Mouse (Mus musculus) MEL (cell line): Measurements from ENCODE around the gene Olfr822. TPM values are rescaled to one million over a fixed set of nuclear protein-coding genes. Genes with fewer than 3 reads are reported as not detected.

Experiments
- DNase-seq: peaks from one replicate; pipeline ENCODE4 v3.0.0; 2011; ENCODE audit warnings: low read depth, low spot score
- H3K27ac ChIP-seq: 2 replicates; pipeline ENCODE4 v1.5.1; 2012; ENCODE audit warnings: low read depth, mild to moderate bottlenecking, control low read depth, low read length, moderate library complexity; ENCODE audit not compliant: control insufficient read depth
- H3K27me3 ChIP-seq, 2 experiments: fragments of 150-350 bp in 1 of 2; sonication (generic) in 1 of 2; 2 replicates each; pipeline ENCODE4 v1.6.1; 2012; ENCODE audit warnings: low read length in 2 of 2, mild to moderate bottlenecking in 2 of 2, improper control_type of control experiment in 1 of 2, moderate library complexity in 1 of 2; ENCODE audit not compliant: insufficient read depth in 2 of 2, control insufficient read depth in 1 of 2
- H3K36me3 ChIP-seq, 2 experiments: 2 replicates each; pipeline ENCODE4 v1.6.1; 2012 to 2014; ENCODE audit warnings: low read length in 2 of 2, improper control_type of control experiment in 1 of 2, inconsistent platforms in 1 of 2, mild to moderate bottlenecking in 1 of 2; ENCODE audit not compliant: insufficient read depth in 2 of 2, control insufficient read depth in 1 of 2
- H3K4me1 ChIP-seq, 2 experiments: fragments of 150-350 bp in 1 of 2; sonication (generic) in 1 of 2; 2 replicates each; pipeline ENCODE4 v1.6.1; 2012; ENCODE audit warnings: low read length in 2 of 2, improper control_type of control experiment in 1 of 2, mild to moderate bottlenecking in 1 of 2; ENCODE audit not compliant: insufficient read depth in 2 of 2, control insufficient read depth in 1 of 2
- H3K4me3 ChIP-seq, 2 experiments: fragments of 150-350 bp in 1 of 2; sonication (generic) in 1 of 2; 2 replicates each; pipeline ENCODE4 v1.5.1; 2012; ENCODE audit warnings: low read depth in 2 of 2, low read length in 2 of 2, mild to moderate bottlenecking in 2 of 2, moderate library complexity in 2 of 2, control low read depth in 1 of 2, improper control_type of control experiment in 1 of 2; ENCODE audit not compliant: control insufficient read depth in 1 of 2, insufficient read depth in 1 of 2
- H3K79me2 ChIP-seq: 2 replicates; pipeline ENCODE4 v1.6.1; 2012; ENCODE audit warnings: mild to moderate bottlenecking, low read length, moderate library complexity; ENCODE audit not compliant: control insufficient read depth, poor library complexity, insufficient read depth
- H3K9ac ChIP-seq: 2 replicates; pipeline ENCODE4 v1.6.1; 2012; ENCODE audit warnings: low read depth, mild to moderate bottlenecking, control low read depth, low read length, moderate library complexity; ENCODE audit not compliant: control insufficient read depth, poor library complexity, severe bottlenecking
- H3K9me3 ChIP-seq: fragments of 150-350 bp; sonication (generic); replicated peaks from 2 replicates; pipeline ENCODE4 v1.6.1; 2012; ENCODE audit warnings: mild to moderate bottlenecking, low read length, improper control_type of control experiment, moderate library complexity; ENCODE audit not compliant: insufficient read depth
- BHLHE40 ChIP-seq: IDR thresholded peaks from 2 replicates; pipeline ENCODE4 v1.6.1; 2012; ENCODE audit warnings: low read depth, mild to moderate bottlenecking, inconsistent platforms, low read length, improper control_type of control experiment, borderline replicate concordance
- CHD1 ChIP-seq: IDR thresholded peaks from 2 replicates; pipeline ENCODE4 v1.6.1; 2012; ENCODE audit warnings: low read depth, mild to moderate bottlenecking, inconsistent platforms, low read length, improper control_type of control experiment
- CHD2 ChIP-seq: IDR thresholded peaks from 2 replicates; pipeline ENCODE4 v1.6.1; 2011; ENCODE audit warnings: low read length, improper control_type of control experiment
- CTCF ChIP-seq, 3 experiments: IDR thresholded peaks in 2 of 3; conservative IDR thresholded peaks in 1 of 3; 2 replicates each; pipeline ENCODE4 v1.5.1; 2011 to 2012; ENCODE audit warnings: low read length in 3 of 3, low read depth in 2 of 3, mild to moderate bottlenecking in 2 of 3, improper control_type of control experiment in 1 of 3, inconsistent platforms in 1 of 3, mixed read lengths in 1 of 3, moderate library complexity in 1 of 3; ENCODE audit not compliant: control insufficient read depth in 1 of 3, insufficient read depth in 1 of 3, poor library complexity in 1 of 3, severe bottlenecking in 1 of 3
- ETS1 ChIP-seq: IDR thresholded peaks from 2 replicates; pipeline ENCODE4 v1.6.1; 2012; ENCODE audit warnings: low read depth, mild to moderate bottlenecking, inconsistent platforms, low read length, improper control_type of control experiment, moderate library complexity
- GABPA ChIP-seq: IDR thresholded peaks from 2 replicates; pipeline ENCODE4 v1.6.1; 2012; ENCODE audit warnings: low read depth, mild to moderate bottlenecking, inconsistent platforms, low read length, improper control_type of control experiment, moderate library complexity
- HCFC1 ChIP-seq: IDR thresholded peaks from 2 replicates; pipeline ENCODE4 v1.6.1; 2012; ENCODE audit warnings: low read depth, mild to moderate bottlenecking, inconsistent platforms, low read length, improper control_type of control experiment, moderate library complexity
- JUND ChIP-seq: IDR thresholded peaks from 2 replicates; pipeline ENCODE4 v1.6.1; 2011; ENCODE audit warnings: low read depth, mild to moderate bottlenecking, improper control_type of control experiment, low read length
- KAT2A ChIP-seq: conservative IDR thresholded peaks from 2 replicates; pipeline ENCODE4 v1.6.1; 2012; ENCODE audit warnings: low read depth, low read length, improper control_type of control experiment, inconsistent platforms
- MAX ChIP-seq: IDR thresholded peaks from 2 replicates; pipeline ENCODE4 v1.6.1; 2011; ENCODE audit warnings: low read length, improper control_type of control experiment
- MXI1 ChIP-seq: IDR thresholded peaks from 2 replicates; pipeline ENCODE4 v1.6.1; 2011; ENCODE audit warnings: mild to moderate bottlenecking, low read depth, low read length, improper control_type of control experiment
- MYB ChIP-seq: IDR thresholded peaks from 2 replicates; pipeline ENCODE4 v1.6.1; 2011; ENCODE audit warnings: mild to moderate bottlenecking, low read depth, low read length, improper control_type of control experiment
- NRF1 ChIP-seq: IDR thresholded peaks from 2 replicates; pipeline ENCODE4 v1.6.1; 2014; ENCODE audit warnings: low read depth, mild to moderate bottlenecking, inconsistent platforms, low read length, improper control_type of control experiment, moderate library complexity; ENCODE audit not compliant: poor library complexity, insufficient read depth, severe bottlenecking
- POLR2A ChIP-seq, 2 experiments: IDR thresholded peaks; 2 replicates each; pipeline ENCODE4 v1.6.1; 2011 to 2012; ENCODE audit warnings: low read length in 2 of 2, mild to moderate bottlenecking in 2 of 2, control low read depth in 1 of 2, improper control_type of control experiment in 1 of 2, low read depth in 1 of 2, moderate library complexity in 1 of 2; ENCODE audit not compliant: control insufficient read depth in 1 of 2, insufficient read depth in 1 of 2, poor library complexity in 1 of 2
- POLR2AphosphoS5 ChIP-seq: IDR thresholded peaks from 2 replicates; pipeline ENCODE4 v1.6.1; 2012; ENCODE audit warnings: low read depth, borderline replicate concordance, mild to moderate bottlenecking, inconsistent platforms, low read length, moderate library complexity, mixed read lengths
- RAD21 ChIP-seq: IDR thresholded peaks from 2 replicates; pipeline ENCODE4 v1.6.1; 2011; ENCODE audit warnings: mild to moderate bottlenecking, low read depth, low read length, improper control_type of control experiment
- SIN3A ChIP-seq: IDR thresholded peaks from 2 replicates; pipeline ENCODE4 v1.6.1; 2012; ENCODE audit warnings: low read length, improper control_type of control experiment, inconsistent platforms
- SMC3 ChIP-seq: IDR thresholded peaks from 2 replicates; pipeline ENCODE4 v1.6.1; 2011; ENCODE audit warnings: low read depth, low read length, improper control_type of control experiment
- TAL1 ChIP-seq: IDR thresholded peaks from 2 replicates; pipeline ENCODE4 v1.6.1; 2012; ENCODE audit warnings: mild to moderate bottlenecking, inconsistent platforms, low read length, moderate library complexity, mixed read lengths
- TBP ChIP-seq: IDR thresholded peaks from 2 replicates; pipeline ENCODE4 v1.8.0; 2011; ENCODE audit warnings: low read depth, low read length, improper control_type of control experiment
- TCF12 ChIP-seq: IDR thresholded peaks from 2 replicates; pipeline ENCODE4 v1.6.1; 2014; ENCODE audit warnings: low read depth, mild to moderate bottlenecking, inconsistent platforms, low read length, improper control_type of control experiment, moderate library complexity
- UBTF ChIP-seq: IDR thresholded peaks from 2 replicates; pipeline ENCODE4 v1.6.1; 2012; ENCODE audit warnings: low read depth, mild to moderate bottlenecking, inconsistent platforms, low read length, improper control_type of control experiment, moderate library complexity, borderline replicate concordance; ENCODE audit not compliant: insufficient read depth
- USF1 ChIP-seq: IDR thresholded peaks from 2 replicates; pipeline ENCODE4 v1.6.1; 2014; ENCODE audit warnings: low read depth, mild to moderate bottlenecking, inconsistent platforms, low read length, improper control_type of control experiment, moderate library complexity
- ZC3H11A ChIP-seq: IDR thresholded peaks from 2 replicates; pipeline ENCODE4 v1.6.1; 2012; ENCODE audit warnings: low read depth, mild to moderate bottlenecking, inconsistent platforms, low read length, improper control_type of control experiment
- polyA plus RNA-seq, 2 experiments: library from polyadenylated mRNA; stranded (reverse) in 1 of 2; unstranded in 1 of 2; fragments of >175 nt in 1 of 2; fragments of >200 nt in 1 of 2; gene quantifications; 2 replicates each; pipeline versions ENCODE4 v1.2.1 to v1.2.4; 2012; ENCODE audit warnings: low replicate concordance in 2 of 2, low read depth in 1 of 2; ENCODE audit not compliant: insufficient read length in 2 of 2, insufficient read depth in 1 of 2, missing spikeins in 1 of 2
- total RNA-seq: library from RNA; depleted of rRNA; stranded (reverse); fragments of 300-350 nt; gene quantifications from 2 replicates; pipeline ENCODE4 v1.2.3, GENCODE M21; 2012

Gene Olfr822
- total and polyA plus RNA-seq, 3 experiments: not detected

DNA sequence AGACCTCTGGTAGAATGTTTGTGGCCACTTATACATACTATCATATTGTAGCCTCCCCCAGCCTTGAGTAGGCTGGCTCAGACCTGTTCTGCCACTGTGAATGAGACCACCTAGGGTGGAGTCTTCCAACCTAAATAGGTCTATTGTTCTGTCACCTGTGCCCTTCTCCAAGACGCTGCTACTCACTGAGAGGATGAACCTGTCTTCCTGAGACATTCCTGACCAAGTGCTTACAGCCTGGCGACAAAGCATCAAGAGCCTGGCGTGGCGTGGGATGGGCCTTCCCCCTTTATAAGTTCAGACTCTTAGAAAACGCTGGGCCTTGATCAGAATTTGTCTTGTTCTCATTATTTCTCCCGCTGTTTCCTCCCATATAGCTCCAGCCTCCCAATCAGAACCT lies 33.9 kb upstream of the Olfr822 start:
- no peak for DNase-seq
- Histone ChIP-seq H3K27me3 (no peaks in the 10 kb centered on the region), H3K79me2 (no peaks in the 10 kb centered on the region), H3K27ac (no peak overlapping the region), H3K9ac (no peak overlapping the region), H3K4me1 (no peaks in the 10 kb centered on the region), H3K9me3 (no peaks in the 10 kb centered on the region), H3K36me3 (no peaks in the 10 kb centered on the region), H3K4me3 (no peak overlapping the region)
- TF ChIP-seq RAD21: no peak
- TF ChIP-seq, all 39 proteins: peak for 0

DNA sequence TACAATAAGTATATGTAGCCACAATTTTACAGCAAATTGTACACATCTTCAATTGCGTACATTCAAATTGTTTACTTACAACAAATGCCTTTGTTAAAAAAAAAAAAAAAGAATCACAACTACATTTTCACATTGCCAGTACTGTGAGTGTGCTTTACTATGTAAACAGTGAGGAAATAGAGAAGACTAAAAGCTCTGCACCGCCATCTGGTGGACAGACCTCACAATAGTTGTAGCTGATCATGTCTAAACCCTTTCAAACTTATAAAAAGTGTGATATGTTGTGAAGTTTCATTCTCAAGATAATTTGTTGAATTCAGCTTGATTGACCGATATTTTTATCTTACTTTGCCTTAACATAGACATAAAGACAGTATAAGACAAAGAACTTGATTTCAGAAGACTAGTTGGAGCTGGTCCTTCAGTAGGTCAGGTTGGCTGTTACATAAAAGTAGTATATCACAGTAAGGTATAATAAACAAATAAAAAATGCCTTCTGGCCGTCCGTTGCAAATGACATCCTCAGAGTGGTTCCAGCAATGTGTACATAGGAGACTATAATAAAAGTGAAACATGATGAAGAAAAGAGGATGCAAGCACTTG lies 21.9 kb downstream of the Olfr822 start:
- H3K4me1 ChIP-seq: no peaks in the 10 kb centered on the region
- H3K27ac ChIP-seq: no peak overlapping the region
- DNase-seq: peak; percentile 65
- H3K27me3 ChIP-seq: no peaks in the 10 kb centered on the region
- TF ChIP-seq CHD1 (no peak), CTCF (IDR thresholded peaks at IDR 0.05 in 2 of 3, conservative IDR thresholded peaks at IDR 0.05 in 1 of 3; ENCODE audit: control insufficient read depth in 1 of 3, insufficient read depth in 1 of 3, low read depth in 2 of 3, low read length in 3 of 3, poor library complexity in 1 of 3, severe bottlenecking in 1 of 3) (peak; percentile 22 to 82 (median 50); a peak in 5 of 6 replicates), MXI1 (no peak), POLR2A (IDR thresholded peaks at IDR 0.05; ENCODE audit: control insufficient read depth in 1 of 2, insufficient read depth in 1 of 2, low read depth in 1 of 2, low read length in 2 of 2, poor library complexity in 1 of 2) (no peak), SMC3 (peak; percentile 87), BHLHE40 (no peak), ZC3H11A (peak; percentile 69), TCF12 (no peak), HCFC1 (no peak), JUND (no peak), GABPA (no peak), NRF1 (no peak), USF1 (no peak), RAD21 (peak; percentile 81), MYB (no peak)
- TF ChIP-seq, all 39 proteins: peak for 4
- no peaks in the 10 kb centered on the region for H3K9me3 ChIP-seq
- no peaks in the 10 kb centered on the region for H3K36me3 ChIP-seq
- H3K9ac ChIP-seq: no peak overlapping the region
- no peaks in the 10 kb centered on the region for H3K79me2 ChIP-seq
- no peak overlapping the region for H3K4me3 ChIP-seq

DNA sequence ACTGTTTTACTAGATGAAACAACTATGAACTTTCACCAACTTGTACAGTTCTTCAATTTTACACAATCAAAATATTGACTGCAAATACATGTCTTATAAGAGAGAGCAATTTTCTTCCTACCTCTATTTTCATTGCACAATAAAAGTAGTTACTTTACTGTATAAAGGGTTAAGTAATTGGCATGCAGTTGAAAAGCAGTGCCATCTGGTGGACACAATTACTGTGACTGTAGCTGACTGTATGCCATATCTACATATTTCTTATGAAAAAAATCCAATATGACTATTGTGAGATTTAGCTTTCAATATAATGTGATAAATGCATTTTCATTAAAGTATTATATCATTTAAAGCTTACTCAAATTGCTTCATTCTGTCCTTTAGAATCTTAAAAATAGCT lies 25.1 kb downstream of the Olfr822 start:
- Histone ChIP-seq H3K36me3 (no peaks in the 10 kb centered on the region), H3K79me2 (no peaks in the 10 kb centered on the region), H3K27me3 (peaks cover 0 to 3% of the 10 kb centered on the region in 2 experiments; a peak in 2 of 4 replicates), H3K27ac (no peak overlapping the region), H3K4me3 (no peak overlapping the region), H3K4me1 (no peaks in the 10 kb centered on the region), H3K9ac (no peak overlapping the region), H3K9me3 (no peaks in the 10 kb centered on the region)
- TF ChIP-seq POLR2AphosphoS5: no peak
- TF ChIP-seq MAX: no peak
- peak in 2 of 3 experiments; percentile 6 to 71; a peak in 3 of 6 replicates for TF ChIP-seq CTCF (IDR thresholded peaks at IDR 0.05 in 2 of 3, conservative IDR thresholded peaks at IDR 0.05 in 1 of 3; ENCODE audit: control insufficient read depth in 1 of 3, insufficient read depth in 1 of 3, low read depth in 2 of 3, low read length in 3 of 3, poor library complexity in 1 of 3, severe bottlenecking in 1 of 3)
- 0 out of 2 replicates have a peak, but pooled peaks have one; percentile 19 for TF ChIP-seq ZC3H11A
- no peak for TF ChIP-seq TBP
- TF ChIP-seq SMC3: peak; percentile 66
- no peak for TF ChIP-seq SIN3A
- no peak for TF ChIP-seq TCF12
- TF ChIP-seq TAL1: no peak
- TF ChIP-seq KAT2A: no peak
- TF ChIP-seq ETS1: no peak
- no peak for TF ChIP-seq UBTF
- TF ChIP-seq CHD2: no peak
- TF ChIP-seq RAD21: peak; percentile 53
- DNase-seq: peak; percentile 44
